Mouse (Mus musculus): ENCODE results near the gene Rpl3.

Gene Rpl3

DNA sequence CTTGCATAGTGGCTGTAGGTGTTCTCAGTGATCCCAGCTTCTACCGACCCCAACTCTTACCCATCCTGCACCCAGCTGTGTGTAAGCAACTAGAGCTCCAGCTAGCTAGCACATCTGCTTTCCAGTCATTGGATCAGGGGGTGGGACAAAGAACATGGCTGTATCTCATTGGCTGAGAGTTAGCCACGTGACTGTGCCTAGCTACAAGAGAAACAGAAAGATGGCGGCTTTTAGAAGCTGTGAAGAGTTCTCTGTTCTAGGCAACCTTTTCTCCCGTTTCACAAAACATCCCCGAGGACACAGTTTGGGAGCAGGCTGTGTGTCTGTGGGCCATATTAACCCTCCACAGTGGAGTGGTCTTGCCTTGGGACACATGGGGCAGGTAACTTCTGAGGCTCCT is 23.6 kb upstream of the Rpl3 start:
- no peak for DNase-seq (ENCODE audit: low spot score in 2 of 2)

DNA sequence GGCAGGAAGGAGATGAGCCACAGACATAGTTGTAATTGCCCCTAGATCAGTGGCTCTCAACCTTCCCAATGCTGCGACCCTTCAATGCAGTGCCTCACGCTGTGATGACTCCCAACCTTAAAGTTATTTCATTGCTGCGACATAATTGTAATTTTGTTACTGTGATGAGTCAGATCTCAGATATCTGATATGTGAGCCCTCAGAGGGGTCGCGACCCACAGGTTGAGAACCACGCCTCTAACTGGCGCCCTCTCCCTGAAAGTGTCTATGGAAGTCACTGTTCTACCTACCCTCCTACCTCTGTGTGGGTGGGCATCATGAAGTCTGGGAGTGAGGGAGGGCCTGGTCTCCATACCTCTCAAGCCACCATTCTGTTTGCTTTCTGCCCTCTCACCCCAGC is 22.7 kb upstream of the Rpl3 start:
- DNase-seq (ENCODE audit: low spot score in 2 of 2), result no peak

DNA sequence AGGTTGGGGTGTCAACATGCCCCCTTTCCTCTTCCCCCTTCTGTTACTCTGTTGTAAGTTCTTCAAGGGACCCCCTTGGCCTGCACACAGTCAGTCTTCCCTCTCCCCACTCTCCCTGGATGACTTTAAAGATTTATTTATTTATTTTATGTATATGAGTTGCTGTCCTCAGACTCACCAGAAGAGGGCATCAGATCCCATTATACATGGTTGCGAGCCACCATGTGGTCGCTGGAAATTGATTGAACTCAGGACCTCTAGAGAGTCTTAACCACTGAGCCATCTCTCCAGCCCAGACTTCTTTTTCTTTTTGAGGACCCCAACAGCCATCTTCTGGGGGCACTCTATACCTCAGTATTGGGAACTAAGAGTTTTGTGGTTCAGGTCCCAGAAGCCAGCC is 20.8 kb upstream of the Rpl3 start:
- DNase-seq (ENCODE audit: low spot score in 2 of 2), result no peak

DNA sequence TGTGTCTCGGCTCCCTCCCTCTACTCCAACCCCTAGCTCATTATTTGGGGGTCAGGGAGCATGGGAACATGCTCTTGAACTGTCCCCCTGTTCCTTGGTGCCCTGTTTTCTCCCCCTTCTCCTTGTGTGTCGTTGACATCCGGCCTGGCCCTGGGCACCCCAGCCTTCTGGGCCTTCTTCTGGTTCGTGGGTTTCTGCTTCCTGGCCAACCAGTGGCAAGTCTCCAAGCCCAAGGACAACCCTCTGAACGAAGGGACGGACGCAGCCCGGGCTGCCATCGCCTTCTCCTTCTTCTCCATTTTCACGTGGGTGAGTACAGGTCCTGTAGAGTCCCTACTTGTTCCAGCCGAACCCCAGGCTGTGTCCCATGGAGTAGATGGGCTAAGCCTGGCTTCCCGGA is 19.8 kb upstream of the Rpl3 start:
- DNase-seq (ENCODE audit: low spot score in 2 of 2), result no peak

DNA sequence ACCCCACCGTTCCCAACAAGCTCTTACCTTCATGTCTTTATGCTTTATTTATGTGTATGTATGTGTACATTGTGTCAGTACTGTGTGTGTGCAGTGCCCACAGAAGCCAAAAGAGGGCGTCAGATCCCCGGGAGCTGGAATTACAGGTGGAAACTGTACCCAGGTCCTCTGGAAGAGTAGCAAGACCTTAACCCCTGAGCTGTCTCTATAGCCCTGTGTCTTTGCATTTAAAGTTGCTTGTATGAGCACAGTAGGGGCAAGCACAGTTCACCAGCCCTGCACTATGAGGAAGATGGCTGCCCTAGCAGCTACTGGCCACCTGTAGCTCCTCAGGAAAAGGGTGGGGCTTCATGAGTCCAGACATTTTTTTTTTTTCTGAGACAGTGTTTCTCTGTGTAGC is 15.9 kb upstream of the Rpl3 start:
- DNase-seq (ENCODE audit: low spot score in 2 of 2), result no peak

DNA sequence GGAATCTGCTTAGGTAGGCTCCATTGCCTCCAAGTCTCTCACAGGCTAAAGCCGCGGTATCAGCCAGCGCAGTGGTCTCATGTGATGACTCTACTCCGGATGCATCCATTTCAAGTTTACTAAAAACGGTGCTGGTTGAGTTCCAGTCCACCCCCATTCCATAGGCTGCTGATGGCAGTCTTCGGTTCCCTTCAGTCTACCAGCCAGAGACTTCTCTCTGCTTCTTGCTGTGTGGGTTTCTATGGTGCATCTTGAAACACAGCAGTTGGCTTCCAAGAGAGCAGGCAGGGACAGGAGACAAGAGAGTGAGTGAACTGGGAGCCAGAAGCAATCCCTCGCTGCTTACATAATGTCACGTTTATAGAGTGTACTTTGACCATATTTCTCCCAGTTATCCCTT is 15.5 kb upstream of the Rpl3 start:
- no peak for DNase-seq (ENCODE audit: low spot score in 2 of 2)

DNA sequence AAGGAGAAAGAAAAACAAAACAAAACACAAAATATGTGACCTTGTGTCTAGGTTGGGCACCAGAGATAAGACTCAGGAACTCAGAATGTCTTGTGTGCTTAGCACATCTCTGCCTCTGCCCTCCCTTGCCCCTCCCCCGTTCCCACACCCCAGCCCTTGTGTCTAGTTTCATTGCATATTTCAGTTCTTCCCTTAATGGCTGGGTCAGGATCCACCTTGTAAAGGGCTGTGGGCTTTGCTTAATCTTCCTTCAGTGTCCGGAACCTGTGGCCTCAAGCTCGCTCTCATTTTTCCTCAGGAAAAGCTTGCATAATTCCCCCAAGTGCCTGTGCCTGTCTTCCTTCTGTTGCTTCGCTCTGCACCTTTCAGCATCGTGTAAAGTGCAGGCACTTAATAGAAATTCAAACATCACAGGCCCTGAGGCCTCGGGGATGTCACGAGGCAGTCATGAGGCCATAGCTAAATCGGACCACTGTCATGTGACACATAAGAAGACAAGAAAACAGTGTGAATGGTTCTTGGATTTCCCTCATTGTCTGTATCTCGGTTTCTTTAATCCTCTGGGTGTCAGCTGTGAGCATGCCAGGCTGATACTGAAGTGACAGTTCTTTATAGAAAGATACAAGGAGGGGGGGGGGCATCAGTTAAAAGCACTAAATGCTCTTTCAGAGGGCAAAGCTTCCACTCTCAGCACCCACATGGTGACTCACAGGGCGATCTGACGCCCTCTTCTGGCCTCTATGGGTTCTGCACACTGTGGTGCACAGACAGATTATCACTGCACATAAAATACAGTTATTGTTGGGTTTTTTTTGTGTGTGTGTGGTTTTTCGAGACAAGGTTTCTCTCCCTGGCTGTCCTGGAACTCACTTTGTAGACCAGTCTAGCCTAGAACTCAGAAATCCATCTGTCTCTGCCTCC is 14.1 kb upstream of the Rpl3 start:
- no peak for DNase-seq (ENCODE audit: low spot score in 2 of 2)

DNA sequence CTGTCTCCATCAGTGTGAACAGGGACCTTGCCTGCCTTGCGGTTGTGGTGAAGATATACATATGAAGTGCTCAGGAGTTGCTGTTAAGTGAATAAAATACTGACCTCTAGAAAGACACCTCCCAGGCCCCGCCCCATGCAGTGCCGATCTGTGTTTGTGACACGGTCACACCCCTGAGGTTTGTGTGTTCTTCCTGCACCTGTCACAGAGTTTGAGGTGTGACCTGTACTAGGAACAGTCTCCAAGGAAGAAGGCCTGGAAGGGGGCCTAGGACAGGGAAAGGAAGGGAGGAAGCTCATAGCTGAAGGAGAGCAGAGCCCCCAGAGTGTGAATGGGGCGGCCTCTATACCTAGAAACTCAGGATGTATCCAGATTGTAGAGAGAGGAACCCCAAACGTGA is 10.8 kb upstream of the Rpl3 start:
- no peak for DNase-seq (ENCODE audit: low spot score in 2 of 2)

DNA sequence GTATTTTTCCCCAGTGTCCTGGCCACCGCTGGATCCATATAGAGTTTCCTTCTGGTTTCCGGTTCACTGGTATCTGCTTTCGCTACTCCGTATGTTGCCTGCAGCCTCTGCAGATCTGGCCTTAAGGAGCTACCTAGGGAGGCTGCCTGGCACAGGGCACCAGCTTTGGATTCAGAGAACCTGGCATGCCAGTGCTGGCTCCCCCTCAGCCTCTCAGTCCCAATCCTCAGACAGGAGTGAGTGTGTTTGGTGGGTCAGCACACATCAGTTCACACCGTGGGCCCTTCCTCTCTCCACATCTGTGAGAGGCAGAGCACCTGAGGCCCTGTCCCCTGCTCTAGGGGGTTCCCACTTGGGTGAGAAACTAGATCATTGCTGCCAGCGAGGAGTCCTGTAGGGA is 9.8 kb upstream of the Rpl3 start:
- DNase-seq (ENCODE audit: low spot score in 2 of 2), result no peak

DNA sequence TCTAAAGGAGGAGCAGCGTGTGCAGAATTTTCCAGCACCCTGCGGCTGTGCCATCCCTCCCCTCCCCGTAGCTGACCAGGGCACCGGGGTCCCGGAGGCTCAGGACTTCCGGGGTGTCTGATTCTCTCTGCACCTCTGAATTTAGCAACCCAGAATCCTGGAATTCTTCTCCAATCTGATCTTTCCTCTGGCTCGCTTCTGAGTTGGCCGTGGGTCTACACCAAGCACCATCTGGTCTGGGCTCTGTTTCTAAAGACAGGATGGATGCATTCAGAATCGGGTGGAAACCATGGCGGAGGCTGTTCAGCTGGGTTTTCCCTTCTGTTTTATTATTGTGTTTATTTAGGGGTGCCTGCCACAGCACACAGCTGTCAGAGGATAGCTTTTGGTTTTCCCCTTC is 9.2 kb upstream of the Rpl3 start:
- peak; percentile 69 to 75 for DNase-seq (ENCODE audit: low spot score in 2 of 2)

DNA sequence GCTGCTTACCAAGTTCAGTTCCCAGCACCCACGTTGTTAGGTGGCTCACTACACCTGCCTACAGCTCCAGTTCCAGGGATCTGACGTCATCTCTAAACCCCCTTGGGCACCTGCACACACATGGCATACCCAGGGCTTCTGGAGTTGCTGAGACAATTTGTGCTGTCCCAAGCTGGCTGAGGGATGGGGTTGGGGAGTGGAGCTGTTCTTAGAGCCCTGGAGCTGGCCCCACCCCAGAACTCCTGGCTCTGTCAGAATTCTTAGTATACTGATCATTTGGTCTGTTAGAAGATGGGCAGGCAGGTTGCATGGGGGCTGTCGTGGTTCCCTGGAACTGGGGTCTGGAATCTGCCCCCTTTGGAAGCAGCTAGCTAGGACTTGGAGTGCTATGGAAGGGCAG is 8.5 kb upstream of the Rpl3 start:
- no peak for DNase-seq (ENCODE audit: low spot score in 2 of 2)

DNA sequence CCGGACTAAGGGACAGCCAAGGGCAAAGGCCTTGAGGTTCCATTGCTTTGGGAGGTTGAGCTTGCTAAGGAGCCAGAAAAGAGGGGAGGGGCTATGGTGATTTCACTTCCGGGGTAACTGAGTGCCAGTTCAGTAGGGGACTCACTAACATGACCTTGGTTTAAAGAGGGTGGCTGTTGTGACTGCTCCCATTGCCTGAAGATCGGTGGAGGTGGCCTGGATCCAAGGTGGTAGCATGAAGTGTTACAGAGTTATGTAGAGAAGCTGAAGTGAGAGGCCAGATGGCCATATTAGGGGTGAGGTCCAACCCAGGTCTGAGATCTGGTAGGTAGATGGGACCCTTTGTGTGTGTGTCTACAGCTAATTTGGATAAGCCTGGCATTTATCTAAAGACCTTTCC is 7.8 kb upstream of the Rpl3 start:
- DNase-seq (ENCODE audit: low spot score in 2 of 2), result no peak

DNA sequence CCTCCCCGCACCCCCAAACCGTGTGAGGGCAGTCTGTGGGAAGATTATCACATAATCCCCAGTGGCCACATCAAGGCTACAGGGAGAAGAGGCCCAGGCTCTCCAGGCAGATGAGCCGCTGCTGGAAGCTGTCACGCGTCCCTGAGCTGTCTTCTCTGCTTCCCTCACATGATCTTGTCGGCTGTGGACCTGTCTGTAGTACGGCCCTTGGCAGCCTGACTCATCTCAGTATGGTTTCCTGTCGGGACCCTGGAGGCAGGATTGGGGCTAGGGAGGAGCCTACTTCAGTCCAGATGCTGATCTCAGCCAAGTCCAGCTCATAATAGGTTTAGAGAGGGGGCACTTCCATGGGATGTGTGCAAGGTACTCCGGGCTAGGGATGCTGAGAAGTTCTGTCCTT is 7.1 kb upstream of the Rpl3 start:
- DNase-seq (ENCODE audit: low spot score in 2 of 2), result no peak

DNA sequence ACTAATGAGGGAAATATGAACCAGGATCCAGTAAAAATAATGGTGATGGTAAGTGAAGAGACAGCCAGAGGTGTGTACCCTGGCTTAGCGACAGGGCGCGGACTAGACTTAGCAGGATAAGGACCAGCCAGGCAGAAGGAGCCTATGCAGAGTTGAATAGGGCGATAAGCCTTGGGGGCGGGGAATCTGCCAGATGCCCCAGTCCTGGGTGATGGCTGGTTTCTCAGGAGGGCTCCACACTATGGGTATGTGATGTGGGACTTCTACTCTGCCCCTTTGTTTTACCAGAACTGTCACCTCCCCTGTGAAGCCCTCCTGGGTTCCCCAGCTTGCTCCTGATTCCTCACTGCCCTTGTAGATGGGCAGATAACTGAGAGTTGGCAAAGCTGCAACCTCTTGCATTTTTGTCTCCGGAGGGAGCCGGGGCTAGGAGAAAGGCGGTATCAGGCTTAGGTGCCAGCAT is 6.4 kb upstream of the Rpl3 start:
- DNase-seq (ENCODE audit: low spot score in 2 of 2), result no peak

DNA sequence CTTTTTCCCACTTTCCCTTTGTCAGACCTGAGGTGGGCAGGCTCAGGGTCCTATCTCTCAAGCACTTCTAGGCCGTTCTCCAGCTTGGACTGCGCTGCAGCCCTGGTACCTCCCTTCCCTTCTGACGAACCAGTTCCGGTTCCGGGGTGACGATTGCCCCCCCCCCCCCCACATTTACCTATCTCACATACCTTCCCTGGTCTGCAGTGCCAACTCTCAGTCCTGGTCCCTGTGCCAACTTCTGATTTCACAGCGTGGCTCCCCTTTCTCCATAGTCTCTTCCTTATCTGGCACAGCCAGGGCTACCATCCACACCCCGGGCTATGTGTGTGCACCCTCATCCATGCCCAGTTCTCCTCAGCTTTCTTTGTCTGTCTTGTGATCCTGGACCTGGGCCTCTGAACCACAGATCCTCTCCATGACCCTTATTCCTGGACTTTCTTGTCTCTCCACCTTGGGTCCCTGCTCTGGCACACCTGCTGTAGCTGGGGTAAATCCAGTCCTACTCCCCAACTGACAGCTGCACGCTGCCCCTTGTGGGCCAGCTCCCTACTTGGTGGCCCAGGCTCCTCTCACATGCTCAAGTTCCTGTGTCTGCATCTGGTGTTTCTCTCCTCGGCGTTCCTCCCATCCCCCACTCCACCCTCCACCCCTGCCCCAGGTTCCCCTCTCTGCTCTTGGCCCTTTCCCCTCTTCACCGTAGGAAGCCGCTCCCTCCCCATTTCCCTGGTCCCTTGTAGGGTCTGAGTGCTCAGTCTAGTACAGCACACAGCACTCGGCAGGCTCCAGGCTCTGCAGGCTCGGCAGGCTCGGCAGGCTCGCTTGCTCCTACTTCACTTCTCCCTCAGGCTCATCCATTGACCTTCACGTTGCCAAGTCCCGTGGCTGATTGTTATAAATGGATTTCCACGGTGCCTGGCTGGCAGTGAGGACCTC is 5.5 kb upstream of the Rpl3 start:
- DNase-seq (ENCODE audit: low spot score in 2 of 2), result no peak

DNA sequence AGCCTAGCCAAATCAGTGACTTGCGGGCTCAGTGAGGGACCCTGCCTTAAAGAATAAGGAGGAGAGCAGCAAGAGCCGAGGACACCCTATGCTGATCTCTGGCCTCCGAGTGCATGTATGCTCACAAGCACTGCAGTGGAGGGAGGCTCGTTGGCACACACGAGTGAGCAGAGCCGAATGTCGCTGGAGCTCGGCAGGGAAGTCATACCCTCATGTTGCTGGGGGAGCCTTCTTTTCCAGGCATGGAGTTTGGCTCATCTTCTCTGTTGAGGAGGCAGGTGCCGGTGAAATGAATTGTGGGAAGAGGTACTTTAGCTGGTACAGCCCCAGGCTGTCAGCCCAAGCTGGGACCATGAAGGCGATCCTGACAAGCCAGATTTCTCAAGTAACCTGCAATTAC is 4.7 kb upstream of the Rpl3 start:
- no peak for DNase-seq (ENCODE audit: low spot score in 2 of 2)

DNA sequence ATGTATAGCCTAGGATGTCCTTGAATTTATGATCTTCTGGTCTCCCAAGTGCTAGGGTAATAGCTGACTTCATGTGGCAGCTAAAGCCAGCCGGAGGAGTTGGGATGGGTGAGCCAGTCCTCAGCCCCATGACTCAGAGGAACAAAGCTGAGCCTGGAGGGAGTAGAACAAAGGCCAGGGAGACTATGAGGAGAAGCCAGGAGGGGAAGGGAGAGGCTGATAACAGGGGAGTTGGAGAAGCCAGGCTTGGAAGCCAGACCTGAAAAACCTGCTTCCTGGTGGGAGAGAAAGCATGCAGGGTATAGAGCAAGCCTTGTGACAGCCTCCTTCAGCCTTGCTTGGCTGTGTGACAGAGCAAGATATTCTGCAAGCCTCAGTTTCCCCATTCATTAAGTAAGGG is 3.9 kb upstream of the Rpl3 start:
- DNase-seq (ENCODE audit: low spot score in 2 of 2), result no peak

DNA sequence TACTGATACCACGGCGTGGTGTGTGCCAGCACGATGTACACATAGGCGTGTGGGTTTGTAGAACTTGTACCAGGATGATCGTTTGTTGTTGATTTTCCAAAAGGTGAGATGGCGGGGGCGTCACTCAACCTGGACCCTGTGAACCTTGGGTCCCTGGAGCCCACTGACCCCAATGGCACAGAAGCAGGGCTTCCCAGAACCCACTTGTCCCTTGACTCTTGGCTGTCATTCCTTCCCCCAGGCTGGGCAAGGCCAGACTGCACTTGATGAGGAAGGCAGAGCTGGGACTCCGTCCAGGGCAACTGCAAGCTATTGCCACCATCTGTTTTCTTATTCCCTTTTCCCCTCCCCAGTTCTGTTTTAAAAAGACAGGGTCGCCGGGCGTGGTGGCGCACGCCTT is 2.5 kb upstream of the Rpl3 start:
- no peak for DNase-seq (ENCODE audit: low spot score in 2 of 2)

DNA sequence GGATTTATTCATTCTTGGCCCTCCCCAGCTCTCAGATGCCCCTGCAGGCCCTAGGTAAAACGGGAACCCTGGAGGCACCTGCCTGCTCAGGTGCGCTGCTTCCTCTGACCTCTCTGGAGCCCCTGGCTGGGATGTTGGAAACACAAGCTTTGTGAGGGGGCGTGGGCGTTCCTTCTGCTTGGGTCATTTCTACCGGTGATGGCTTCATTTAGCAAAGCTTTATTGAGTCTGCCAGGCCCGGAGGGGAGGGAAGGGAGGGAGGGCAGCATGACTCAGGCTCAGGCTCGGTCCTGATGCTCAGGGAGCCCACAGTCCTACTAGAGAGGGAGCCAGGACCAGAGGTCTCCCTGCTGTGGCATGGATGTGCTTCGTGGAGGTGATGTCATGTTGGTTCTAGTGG is 931 bp upstream of the Rpl3 start:
- no peak for DNase-seq (ENCODE audit: low spot score in 2 of 2)

DNA sequence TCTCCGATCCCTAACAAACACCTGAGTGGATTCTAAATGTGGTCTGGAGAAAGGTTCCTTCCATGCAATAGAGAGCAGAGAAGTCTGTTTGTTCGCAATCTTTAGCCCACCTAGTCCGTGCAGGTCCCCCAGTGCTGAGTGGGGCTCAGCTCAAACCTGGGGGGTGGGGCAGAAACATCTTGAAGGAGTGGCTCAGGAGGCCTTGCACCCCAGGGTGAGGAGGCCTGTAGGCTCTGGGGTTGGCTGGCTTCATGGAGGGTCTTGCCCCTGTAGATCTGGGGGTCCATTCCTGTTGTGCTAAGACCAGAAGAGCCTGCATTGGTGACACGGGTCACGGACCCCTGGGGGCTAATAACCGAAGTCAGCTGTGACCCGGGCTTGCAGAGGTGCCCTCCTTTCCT is 373 bp upstream of the Rpl3 start:
- no peak for DNase-seq (ENCODE audit: low spot score in 2 of 2)

DNA sequence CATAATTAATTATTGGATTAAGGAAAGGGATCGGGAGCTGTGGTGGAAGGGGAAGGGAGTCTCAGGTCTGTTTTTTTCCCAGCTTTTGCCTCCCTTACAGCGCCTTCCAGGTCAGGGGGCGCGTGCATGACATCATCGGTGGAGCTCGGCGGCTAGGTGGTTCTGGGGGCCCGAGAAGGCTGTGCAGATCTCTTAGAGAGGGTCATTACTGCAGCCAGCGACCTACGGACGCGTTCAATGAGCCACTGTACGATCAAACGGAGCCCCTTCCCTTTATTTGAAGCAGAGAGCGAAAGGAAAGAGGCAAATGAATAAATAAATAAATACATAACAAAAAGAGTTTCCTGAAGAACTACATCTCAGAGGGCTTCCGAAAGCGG is 937 bp downstream of the Rpl3 start:
- DNase-seq (ENCODE audit: low spot score in 2 of 2), result no peak

DNA sequence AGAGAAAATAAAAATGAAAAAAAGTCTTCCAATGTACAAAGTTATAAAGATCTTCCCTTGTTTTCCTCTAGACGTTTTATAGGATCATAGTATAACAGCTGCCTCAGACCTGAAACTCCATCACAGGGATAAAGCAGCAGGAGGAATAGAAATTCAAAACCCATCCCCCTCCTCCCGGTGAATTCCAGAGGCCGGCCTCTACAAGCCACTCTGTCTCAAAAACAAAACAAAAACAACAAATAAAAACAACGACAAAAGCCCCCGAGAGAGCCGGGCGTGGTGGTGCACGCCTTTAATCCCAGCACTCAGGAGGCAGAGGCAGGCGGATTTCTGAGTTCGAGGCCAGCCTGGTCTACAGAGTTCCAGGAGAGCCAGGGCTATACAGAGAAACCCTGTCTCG is 1.5 kb downstream of the Rpl3 start:
- no peak for DNase-seq (ENCODE audit: low spot score in 2 of 2)

DNA sequence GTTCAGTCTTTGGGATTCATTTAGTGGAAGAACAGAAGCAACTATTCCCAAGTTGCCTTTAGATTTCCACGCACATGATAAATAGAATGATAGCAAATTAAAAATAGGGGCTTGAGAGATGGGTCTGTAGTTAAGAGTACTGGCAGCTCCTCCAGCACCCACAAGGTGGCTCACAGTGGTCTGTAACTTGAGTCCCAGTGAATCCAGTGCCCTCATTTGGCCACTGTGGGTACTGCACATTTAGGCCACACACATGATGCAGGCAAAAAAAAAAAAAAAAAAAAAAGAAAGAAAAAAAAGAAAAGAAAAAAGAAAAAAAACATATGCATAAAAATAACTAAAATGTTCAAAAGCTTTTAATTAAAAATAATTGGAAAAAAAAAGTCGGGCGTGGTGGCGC is 3.0 kb downstream of the Rpl3 start:
- DNase-seq (ENCODE audit: low spot score in 2 of 2), result peak; percentile 96 to 97

Measured in right cerebral cortex, postnatal 10 days (tissue).